Mouse (Mus musculus) gastrocnemius, adult 18-20 months (tissue): Measurements from ENCODE around the gene Dact2. TPM values are rescaled to one million over a fixed set of nuclear protein-coding genes. Genes with fewer than 3 reads are reported as not detected.

Experiments
- DNase-seq: peaks from one replicate; pipeline ENCODE4 v3.0.0; 2021; ENCODE audit warnings: low spot score
- total RNA-seq, 2 experiments: library from RNA; stranded (reverse); gene quantifications; 2 replicates each; pipeline ENCODE4 v1.2.3; 2021

The Dact2 gene
- total RNA-seq, 2 experiments from 2014 or later: 1.5 to 3.5 TPM

GRCm38 (mm10) chr17:14175704-14176103, 28.4 kb downstream of the Dact2 start:
- DNase-seq: no peak

- DNase-seq: no peak
Measured at GRCm38 (mm10) chr17:14175019-14175418, 29.1 kb downstream of the Dact2 start.

GRCm38 (mm10) chr17:14174401-14174800, 29.7 kb downstream of the Dact2 start:
- no peak for DNase-seq

GRCm38 (mm10) chr17:14173459-14173858, 30.6 kb downstream of the Dact2 start:
- no peak for DNase-seq

GRCm38 (mm10) chr17:14172731-14173130, 31.4 kb downstream of the Dact2 start:
- no peak for DNase-seq

- DNase-seq: no peak
Measured at GRCm38 (mm10) chr17:14172184-14172583, 31.9 kb downstream of the Dact2 start.

GRCm38 (mm10) chr17:14170961-14171479, 33.1 kb downstream of the Dact2 start:
- no peak for DNase-seq

GRCm38 (mm10) chr17:14169431-14169830, 34.7 kb downstream of the Dact2 start:
- no peak for DNase-seq

GRCm38 (mm10) chr17:14167594-14167993, 36.5 kb downstream of the Dact2 start:
- no peak for DNase-seq

GRCm38 (mm10) chr17:14166746-14167432, 37.2 kb downstream of the Dact2 start:
- peak; percentile 18 for DNase-seq

- DNase-seq: no peak
Measured at GRCm38 (mm10) chr17:14165934-14166610, 38.0 kb downstream of the Dact2 start.

- DNase-seq: no peak
Measured at GRCm38 (mm10) chr17:14165332-14165876, 38.7 kb downstream of the Dact2 start.

- DNase-seq: no peak
Measured at GRCm38 (mm10) chr17:14160846-14161245, 43.3 kb downstream of the Dact2 start.

- no peak for DNase-seq
Measured at GRCm38 (mm10) chr17:14157779-14158195, 46.3 kb downstream of the Dact2 start.

Other genes with a start within 250 kb of the Dact2 start
- not detected for gene Gm7356, start 200.6 kb downstream of the Dact2 start, total RNA-seq
- not detected for gene Gm7358, start 144.8 kb downstream of the Dact2 start, total RNA-seq
- gene Smoc2, start 75.2 kb upstream of the Dact2 start, total RNA-seq: 10 to 100 TPM; 71.5 to 71.9 TPM